Mouse (Mus musculus): Measurements from ENCODE around the gene Rhbdd1. TPM values are rescaled to one million over a fixed set of nuclear protein-coding genes. Genes with fewer than 3 reads are reported as not detected.

Gene Rhbdd1
- polyA plus RNA-seq, 1 experiment, result 12.6 TPM

DNA sequence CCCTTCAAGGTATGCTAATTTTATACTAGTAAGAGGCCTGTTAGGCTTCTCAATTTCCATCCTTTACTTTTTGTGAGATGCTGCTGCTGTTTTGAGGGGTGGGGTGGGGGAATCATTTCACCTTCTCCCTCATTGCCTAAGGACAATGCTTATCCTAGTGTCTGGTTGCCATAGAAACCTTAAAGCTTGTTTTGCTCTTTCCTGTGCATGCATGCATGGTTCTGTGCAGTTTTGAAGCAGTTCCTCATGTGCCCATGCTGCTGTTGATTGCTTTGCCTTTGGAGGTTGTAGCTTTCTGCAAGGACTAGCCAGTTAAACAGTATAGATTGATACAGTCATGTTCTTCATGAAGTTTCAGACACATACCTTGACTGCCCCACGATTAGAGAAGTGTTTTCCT is 5.2 kb downstream of the Rhbdd1 start:
- H3K79me3 ChIP-seq (ENCODE audit: low read depth), result peaks cover 18% of the 10 kb centered on the region
- H3K36me3 ChIP-seq (ENCODE audit: control insufficient read depth, insufficient read depth), result no peaks in the 10 kb centered on the region
- TF ChIP-seq MYOD1 (IDR thresholded peaks at IDR 0.05; ENCODE audit: control insufficient read depth, insufficient read length, low read depth), result no peak
- TF ChIP-seq CTCF (IDR thresholded peaks at IDR 0.05; ENCODE audit: control insufficient read depth, insufficient read depth, insufficient read length), result no peak
- no peak for TF ChIP-seq MYOG (IDR thresholded peaks at IDR 0.05; ENCODE audit: control insufficient read depth, extremely low read depth, insufficient read length)
- no peak for TF ChIP-seq CEBPB (IDR thresholded peaks at IDR 0.05; ENCODE audit: low read depth)
- no peak overlapping the region for H3ac ChIP-seq (ENCODE audit: control insufficient read depth, insufficient read length, low read depth)
- no peak overlapping the region for H3K4me3 ChIP-seq (ENCODE audit: insufficient read depth, poor library complexity, severe bottlenecking)
- H3K79me2 ChIP-seq (ENCODE audit: control insufficient read depth, insufficient read depth), result peaks cover 82% of the 10 kb centered on the region
- H3K27me3 ChIP-seq (ENCODE audit: control insufficient read depth, insufficient read depth, insufficient read length), result no peaks in the 10 kb centered on the region

DNA sequence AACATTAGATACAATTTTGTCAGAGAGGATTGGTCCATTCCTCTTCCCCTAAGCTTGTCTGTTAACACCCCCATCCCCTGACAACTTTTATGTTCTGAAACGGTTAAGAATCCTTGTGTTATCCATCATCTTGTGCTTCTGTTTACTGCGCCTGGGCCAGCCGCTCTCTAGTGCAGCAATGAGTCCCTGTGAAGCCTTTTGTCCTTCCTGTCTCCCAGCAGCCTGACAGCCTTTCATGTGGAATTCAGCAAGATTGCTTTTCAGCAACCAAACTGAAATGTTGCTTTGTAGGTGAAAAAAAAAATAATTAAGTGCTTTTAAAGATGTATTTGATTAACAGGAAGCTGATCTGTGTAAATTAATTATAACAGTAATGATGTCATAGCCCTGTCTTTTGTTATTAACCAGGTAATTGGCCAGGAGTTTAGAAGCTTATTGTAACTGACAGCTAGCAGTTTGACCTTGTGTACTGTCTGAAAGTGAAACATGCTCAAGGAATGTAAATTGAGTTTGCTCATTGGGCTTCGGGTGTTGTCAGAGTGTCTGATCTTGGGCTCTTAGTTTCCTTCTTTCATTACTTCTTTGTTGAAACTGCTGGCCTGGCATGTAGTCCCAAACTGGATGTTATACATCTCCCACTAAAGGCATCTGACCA is 8.0 kb downstream of the Rhbdd1 start:
- no peak for TF ChIP-seq MYOG (IDR thresholded peaks at IDR 0.05; ENCODE audit: control insufficient read depth, extremely low read depth, insufficient read length)
- TF ChIP-seq USF1 (IDR thresholded peaks at IDR 0.05; ENCODE audit: low read depth), result no peak
- no peak for TF ChIP-seq FOSL1 (IDR thresholded peaks at IDR 0.05; ENCODE audit: insufficient read depth, low read length, poor library complexity, severe bottlenecking)
- Histone ChIP-seq H3ac (ENCODE audit: control insufficient read depth, insufficient read length, low read depth) (no peak overlapping the region), H3K79me3 (ENCODE audit: low read depth) (peaks cover 8% of the 10 kb centered on the region), H3K27me3 (ENCODE audit: control insufficient read depth, insufficient read depth, insufficient read length) (no peaks in the 10 kb centered on the region), H3K4me3 (ENCODE audit: insufficient read depth, poor library complexity, severe bottlenecking) (no peak overlapping the region), H3K79me2 (ENCODE audit: control insufficient read depth, insufficient read depth) (peaks cover 64% of the 10 kb centered on the region), H3K36me3 (ENCODE audit: control insufficient read depth, insufficient read depth) (no peaks in the 10 kb centered on the region)

DNA sequence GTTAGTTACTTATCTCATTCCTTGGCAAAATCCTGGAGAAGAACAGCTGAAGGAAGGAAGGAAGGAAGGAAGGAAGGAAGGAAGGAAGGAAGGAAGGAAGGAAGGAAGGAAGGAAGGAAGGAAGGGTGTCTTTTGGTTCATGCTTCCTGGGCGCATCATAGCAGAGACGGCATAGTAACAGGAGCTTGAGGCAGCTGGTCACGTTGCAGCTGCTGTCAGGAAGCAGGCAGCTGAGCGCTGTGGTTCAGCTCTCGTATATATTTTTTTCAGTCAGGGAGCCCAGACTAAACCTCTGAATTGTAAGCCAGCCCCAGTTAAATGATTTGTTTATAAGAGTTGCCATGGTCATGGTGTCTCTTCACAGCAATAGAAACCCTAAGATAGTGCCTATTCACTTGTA is 9.9 kb downstream of the Rhbdd1 start:
- TF ChIP-seq USF1 (IDR thresholded peaks at IDR 0.05; ENCODE audit: low read depth), result no peak
- TF ChIP-seq MAX (IDR thresholded peaks at IDR 0.05), result no peak
- no peak for TF ChIP-seq CTCF (IDR thresholded peaks at IDR 0.05; ENCODE audit: control insufficient read depth, insufficient read depth, insufficient read length)
- TF ChIP-seq CEBPB (IDR thresholded peaks at IDR 0.05; ENCODE audit: low read depth), result no peak
- TF ChIP-seq FOSL1 (IDR thresholded peaks at IDR 0.05; ENCODE audit: insufficient read depth, low read length, poor library complexity, severe bottlenecking), result no peak
- no peak for TF ChIP-seq MYOD1 (IDR thresholded peaks at IDR 0.05; ENCODE audit: control insufficient read depth, insufficient read length, low read depth)
- no peak for TF ChIP-seq MYOG (IDR thresholded peaks at IDR 0.05; ENCODE audit: control insufficient read depth, extremely low read depth, insufficient read length)
- H3ac ChIP-seq (ENCODE audit: control insufficient read depth, insufficient read length, low read depth), result no peak overlapping the region

DNA sequence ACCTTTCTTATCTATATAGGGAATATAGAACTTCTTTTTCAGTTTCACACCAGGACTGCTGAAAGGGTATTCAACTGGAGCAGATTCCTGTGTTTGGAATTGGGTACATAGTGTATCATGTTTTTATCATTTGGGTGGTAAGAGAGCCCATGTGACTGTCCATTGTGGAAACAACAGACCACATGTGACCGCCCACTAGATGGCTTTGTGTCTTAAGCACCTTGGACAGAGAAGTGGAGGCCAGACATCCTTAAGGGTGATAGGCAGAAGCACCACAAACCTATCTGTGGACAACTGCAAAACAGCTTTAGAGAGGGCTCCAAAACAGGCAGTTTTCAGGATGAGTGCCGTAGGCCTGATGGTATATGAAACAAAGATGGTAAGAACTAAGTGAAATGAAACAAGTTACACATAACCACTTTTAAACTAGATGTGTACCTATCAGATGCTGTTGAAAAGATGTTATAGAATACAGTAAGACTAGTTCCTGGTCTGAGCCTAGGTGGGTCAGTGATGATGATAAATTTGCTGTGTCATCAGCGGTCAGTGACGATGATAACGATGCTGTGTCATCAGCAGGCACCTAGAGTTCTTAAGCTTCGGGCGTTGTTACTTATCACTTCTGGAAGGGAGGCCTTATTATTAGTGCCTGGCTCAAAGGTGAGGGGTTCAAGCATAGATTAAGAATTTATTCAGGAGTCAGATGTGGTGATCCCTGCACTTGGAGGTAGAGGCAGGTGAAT is 12.0 kb downstream of the Rhbdd1 start:
- H3K36me3 ChIP-seq (ENCODE audit: control insufficient read depth, insufficient read depth), result no peaks in the 10 kb centered on the region
- TF ChIP-seq CEBPB (IDR thresholded peaks at IDR 0.05; ENCODE audit: low read depth) (no peak), USF1 (IDR thresholded peaks at IDR 0.05; ENCODE audit: low read depth) (no peak), MAX (IDR thresholded peaks at IDR 0.05) (no peak), MYOG (IDR thresholded peaks at IDR 0.05; ENCODE audit: control insufficient read depth, extremely low read depth, insufficient read length) (no peak), CTCF (IDR thresholded peaks at IDR 0.05; ENCODE audit: control insufficient read depth, insufficient read depth, insufficient read length) (no peak), FOSL1 (IDR thresholded peaks at IDR 0.05; ENCODE audit: insufficient read depth, low read length, poor library complexity, severe bottlenecking) (no peak), MYOD1 (IDR thresholded peaks at IDR 0.05; ENCODE audit: control insufficient read depth, insufficient read length, low read depth) (no peak)

More for the DNA sequence above, 9.9 kb downstream of the Rhbdd1 start:
- no peaks in the 10 kb centered on the region for H3K27me3 ChIP-seq (ENCODE audit: control insufficient read depth, insufficient read depth, insufficient read length)
- peaks cover 56% of the 10 kb centered on the region for H3K79me2 ChIP-seq (ENCODE audit: control insufficient read depth, insufficient read depth)
- no peak overlapping the region for H3K4me3 ChIP-seq (ENCODE audit: insufficient read depth, poor library complexity, severe bottlenecking)
- no peaks in the 10 kb centered on the region for H3K36me3 ChIP-seq (ENCODE audit: control insufficient read depth, insufficient read depth)
- peaks cover 12% of the 10 kb centered on the region for H3K79me3 ChIP-seq (ENCODE audit: low read depth)

DNA sequence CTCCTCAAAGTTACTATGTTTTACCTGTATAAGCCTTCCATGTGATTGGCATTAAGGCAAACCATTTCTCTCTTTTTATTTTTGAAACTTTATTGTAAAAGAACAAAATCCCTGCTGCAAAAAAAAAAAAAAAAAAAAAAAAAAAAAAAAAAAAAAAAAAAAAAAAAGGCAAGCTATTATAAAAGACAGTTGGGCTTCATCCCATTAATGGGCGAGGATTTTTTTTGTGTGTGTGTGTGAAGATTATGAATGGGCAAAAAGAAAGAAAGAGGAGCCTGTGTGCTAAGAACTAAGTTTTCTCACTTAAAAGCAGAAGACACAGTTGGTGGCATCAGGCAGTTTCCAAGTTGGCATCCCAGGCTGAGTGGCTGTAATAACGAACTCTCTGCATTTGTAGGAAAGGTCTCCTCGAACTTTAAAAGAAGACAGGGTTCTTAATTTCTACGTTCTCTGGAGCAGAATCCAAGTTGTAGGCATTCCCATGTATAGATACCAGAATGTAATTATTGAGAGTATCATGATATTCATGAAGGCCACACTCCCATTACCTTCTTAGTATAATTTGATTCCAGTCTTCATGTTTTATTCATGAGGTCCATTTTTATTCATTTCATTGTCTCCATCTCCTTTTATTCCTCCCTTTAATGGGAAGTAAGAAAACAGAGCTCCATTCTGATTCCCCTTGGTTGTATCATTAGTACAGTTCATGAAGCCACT is 13.1 kb downstream of the Rhbdd1 start:
- TF ChIP-seq MYOD1 (IDR thresholded peaks at IDR 0.05; ENCODE audit: control insufficient read depth, insufficient read length, low read depth) (no peak), MYOG (IDR thresholded peaks at IDR 0.05; ENCODE audit: control insufficient read depth, extremely low read depth, insufficient read length) (no peak), CEBPB (IDR thresholded peaks at IDR 0.05; ENCODE audit: low read depth) (no peak), MAX (IDR thresholded peaks at IDR 0.05) (no peak), FOSL1 (IDR thresholded peaks at IDR 0.05; ENCODE audit: insufficient read depth, low read length, poor library complexity, severe bottlenecking) (no peak), CTCF (IDR thresholded peaks at IDR 0.05; ENCODE audit: control insufficient read depth, insufficient read depth, insufficient read length) (no peak), USF1 (IDR thresholded peaks at IDR 0.05; ENCODE audit: low read depth) (no peak)
- Histone ChIP-seq H3K79me2 (ENCODE audit: control insufficient read depth, insufficient read depth) (peaks cover 29% of the 10 kb centered on the region), H3K27me3 (ENCODE audit: control insufficient read depth, insufficient read depth, insufficient read length) (no peaks in the 10 kb centered on the region), H3K36me3 (ENCODE audit: control insufficient read depth, insufficient read depth) (no peaks in the 10 kb centered on the region), H3ac (ENCODE audit: control insufficient read depth, insufficient read length, low read depth) (no peak overlapping the region), H3K79me3 (ENCODE audit: low read depth) (peaks cover 6% of the 10 kb centered on the region), H3K4me3 (ENCODE audit: insufficient read depth, poor library complexity, severe bottlenecking) (no peak overlapping the region)

More for the DNA sequence above, 12.0 kb downstream of the Rhbdd1 start:
- H3K79me2 ChIP-seq (ENCODE audit: control insufficient read depth, insufficient read depth), result peaks cover 37% of the 10 kb centered on the region
- H3K79me3 ChIP-seq (ENCODE audit: low read depth), result peaks cover 10% of the 10 kb centered on the region
- no peaks in the 10 kb centered on the region for H3K27me3 ChIP-seq (ENCODE audit: control insufficient read depth, insufficient read depth, insufficient read length)
- H3ac ChIP-seq (ENCODE audit: control insufficient read depth, insufficient read length, low read depth), result no peak overlapping the region
- H3K4me3 ChIP-seq (ENCODE audit: insufficient read depth, poor library complexity, severe bottlenecking), result no peak overlapping the region

Measured in C2C12 (cell line).